Mouse (Mus musculus): Measurements from ENCODE around the gene Slc23a4. TPM values are rescaled to one million over a fixed set of nuclear protein-coding genes. Genes with fewer than 3 reads are reported as not detected.
A peak's percentile ranks its signal among the peaks of the same experiment; 100 is the strongest.

Slc23a4 gene
- polyA plus RNA-seq, 1 experiment from 2014 or later = 0.41 TPM

DNA sequence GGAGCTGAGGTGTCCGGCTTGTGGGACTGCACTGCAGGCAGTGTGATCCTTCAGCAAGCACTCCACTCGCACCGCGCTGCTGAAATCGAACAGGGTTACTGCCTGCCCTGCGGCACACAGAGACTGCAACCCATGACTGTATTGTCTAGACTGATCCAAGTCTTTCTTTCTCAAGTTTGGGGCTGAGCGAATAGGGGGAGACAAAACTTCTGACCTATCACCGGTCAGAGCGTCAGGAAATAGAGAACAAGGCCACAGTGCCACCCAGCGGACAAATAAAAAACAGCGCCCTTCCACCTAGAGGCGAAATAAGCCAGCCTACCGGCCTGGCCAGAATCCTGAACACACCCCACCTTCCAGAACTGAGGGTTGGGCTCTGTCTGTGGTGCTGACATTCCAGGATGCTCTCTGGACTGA is 7.1 kb upstream of the Slc23a4 start:
- Histone ChIP-seq H3K27ac (peak overlapping the region; percentile 3; the same call in 1 of the 2 replicates), H3K36me3 (no peaks in the 10 kb centered on the region), H3K4me1 (peaks cover 16% of the 10 kb centered on the region), H3K27me3 (ENCODE audit: insufficient read depth, poor library complexity, severe bottlenecking) (peaks cover 20% of the 10 kb centered on the region), H3K9me3 (no peaks in the 10 kb centered on the region), H3K4me3 (peak overlapping the region; percentile 49)
- peak; percentile 92 for DNase-seq (ENCODE audit: low spot score)
- 8% methylated on average over 13 of the region's 13 CpGs for WGBS

- Histone ChIP-seq H3K36me3 (no peaks in the 10 kb centered on the region), H3K4me1 (peaks cover 16% of the 10 kb centered on the region), H3K9me3 (no peaks in the 10 kb centered on the region), H3K4me3 (peak overlapping the region; percentile 49), H3K27me3 (ENCODE audit: insufficient read depth, poor library complexity, severe bottlenecking) (peaks cover 21% of the 10 kb centered on the region), H3K27ac (0 out of 2 replicates have a peak overlapping the region, but pooled peaks have one; percentile 3)
- WGBS = 50% methylated on average over 5 of the region's 5 CpGs
- DNase-seq (ENCODE audit: low spot score) = no peak
These were observed 6.5 kb upstream of the Slc23a4 start for GRCm38 (mm10) chr6:34994692-34995091.

GRCm38 (mm10) chr6:34989263-34989662 is 1.1 kb upstream of the Slc23a4 start:
- H3K36me3 ChIP-seq = no peaks in the 10 kb centered on the region
- H3K4me3 ChIP-seq = no peak overlapping the region
- DNase-seq (ENCODE audit: low spot score) = no peak
- no peak overlapping the region for H3K27ac ChIP-seq
- WGBS = 71% methylated on average over 6 of the region's 6 CpGs
- peaks cover 19% of the 10 kb centered on the region for H3K4me1 ChIP-seq
- H3K9me3 ChIP-seq = no peaks in the 10 kb centered on the region
- peaks cover 31% of the 10 kb centered on the region for H3K27me3 ChIP-seq (ENCODE audit: insufficient read depth, poor library complexity, severe bottlenecking)

GRCm38 (mm10) chr6:34987085-34987645 is 1.0 kb downstream of the Slc23a4 start:
- Histone ChIP-seq H3K4me3 (no peak overlapping the region), H3K27me3 (ENCODE audit: insufficient read depth, poor library complexity, severe bottlenecking) (peaks cover 28% of the 10 kb centered on the region), H3K36me3 (no peaks in the 10 kb centered on the region), H3K4me1 (peaks cover 19% of the 10 kb centered on the region), H3K27ac (no peak overlapping the region), H3K9me3 (no peaks in the 10 kb centered on the region)
- WGBS = 76% methylated on average over 12 of the region's 12 CpGs
- no peak for DNase-seq (ENCODE audit: low spot score)

GRCm38 (mm10) chr6:34980661-34981060 is 7.5 kb downstream of the Slc23a4 start:
- H3K27me3 ChIP-seq (ENCODE audit: insufficient read depth, poor library complexity, severe bottlenecking) = no peaks in the 10 kb centered on the region
- DNase-seq (ENCODE audit: low spot score) = no peak
- H3K36me3 ChIP-seq = no peaks in the 10 kb centered on the region
- no peak overlapping the region for H3K4me3 ChIP-seq
- no peak overlapping the region for H3K27ac ChIP-seq
- 57% methylated on average over 9 of the region's 9 CpGs for WGBS
- H3K9me3 ChIP-seq = no peaks in the 10 kb centered on the region
- no peaks in the 10 kb centered on the region for H3K4me1 ChIP-seq

DNA sequence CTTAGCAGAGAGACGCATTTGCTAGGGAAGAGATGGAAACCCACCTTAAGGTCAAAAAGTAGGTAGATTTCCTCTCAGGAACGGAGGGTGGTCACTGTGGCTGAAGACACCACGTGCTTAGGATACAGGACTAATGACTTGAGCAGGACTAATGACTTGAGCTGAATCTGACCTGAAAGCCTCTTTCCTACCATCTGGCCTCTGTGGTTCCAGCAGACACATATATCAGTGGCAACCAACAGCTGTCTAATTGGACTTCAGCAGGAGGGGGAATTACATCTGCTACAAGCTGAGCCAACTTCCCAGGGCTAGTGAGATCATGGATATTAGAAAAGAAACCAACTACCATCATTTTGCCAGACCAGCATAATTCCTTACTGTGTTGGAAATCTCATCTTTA is 8.9 kb downstream of the Slc23a4 start:
- Histone ChIP-seq H3K27me3 (ENCODE audit: insufficient read depth, poor library complexity, severe bottlenecking) (no peaks in the 10 kb centered on the region), H3K9me3 (no peaks in the 10 kb centered on the region), H3K27ac (no peak overlapping the region), H3K4me1 (no peaks in the 10 kb centered on the region), H3K4me3 (no peak overlapping the region), H3K36me3 (no peaks in the 10 kb centered on the region)
- no peak for DNase-seq (ENCODE audit: low spot score)
- WGBS = 86% methylated on average over 3 of the region's 3 CpGs

GRCm38 (mm10) chr6:34971181-34971580 is 17.0 kb downstream of the Slc23a4 start:
- Histone ChIP-seq H3K9me3 (no peaks in the 10 kb centered on the region), H3K4me3 (no peak overlapping the region), H3K36me3 (no peaks in the 10 kb centered on the region), H3K27ac (no peak overlapping the region), H3K4me1 (peaks cover 5% of the 10 kb centered on the region), H3K27me3 (ENCODE audit: insufficient read depth, poor library complexity, severe bottlenecking) (no peaks in the 10 kb centered on the region)
- DNase-seq (ENCODE audit: low spot score) = no peak
- 50% methylated on average over 3 of the region's 3 CpGs for WGBS

DNA sequence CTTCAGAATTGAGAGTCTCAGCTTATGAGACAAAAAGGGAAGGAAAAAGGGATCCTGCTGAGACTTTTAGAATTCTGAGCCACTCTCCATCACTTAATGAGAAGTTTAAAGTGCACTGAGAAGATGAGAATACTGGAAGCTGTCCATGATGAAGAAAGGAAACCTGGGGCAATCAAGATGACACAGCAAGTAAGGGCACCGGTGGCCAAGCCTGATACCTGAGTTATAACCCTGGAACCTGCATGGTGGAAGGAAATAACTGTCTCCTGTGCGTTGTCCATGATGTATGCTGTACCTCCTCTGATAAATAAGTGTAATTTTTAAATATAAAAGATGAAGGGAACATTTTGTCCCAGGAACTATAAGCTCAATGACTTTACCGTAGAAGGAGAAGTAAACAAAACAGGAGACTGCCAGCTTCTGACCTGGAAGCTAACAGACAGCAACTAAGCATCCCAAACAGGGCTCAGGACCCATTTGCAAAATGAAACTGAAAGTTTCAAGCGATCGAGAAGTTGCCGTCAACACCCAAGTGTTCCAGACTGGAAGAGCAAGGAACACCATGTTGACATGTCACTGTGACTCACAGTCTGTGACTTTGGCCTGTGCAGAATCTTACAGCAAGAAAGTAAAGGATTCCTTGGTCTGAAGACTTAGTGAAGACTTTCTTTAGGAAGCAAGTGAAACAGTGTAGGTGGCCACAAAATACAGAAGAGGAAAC is 22.2 kb downstream of the Slc23a4 start:
- Histone ChIP-seq H3K36me3 (no peaks in the 10 kb centered on the region), H3K27ac (no peak overlapping the region), H3K9me3 (no peaks in the 10 kb centered on the region), H3K4me3 (no peak overlapping the region), H3K4me1 (no peaks in the 10 kb centered on the region), H3K27me3 (ENCODE audit: insufficient read depth, poor library complexity, severe bottlenecking) (no peaks in the 10 kb centered on the region)
- no peak for DNase-seq (ENCODE audit: low spot score)
- WGBS = 74% methylated on average over 6 of the region's 6 CpGs

GRCm38 (mm10) chr6:34964550-34964949 is 23.7 kb downstream of the Slc23a4 start:
- Histone ChIP-seq H3K27me3 (ENCODE audit: insufficient read depth, poor library complexity, severe bottlenecking) (no peaks in the 10 kb centered on the region), H3K9me3 (no peaks in the 10 kb centered on the region), H3K4me3 (no peak overlapping the region), H3K27ac (no peak overlapping the region), H3K4me1 (no peaks in the 10 kb centered on the region), H3K36me3 (no peaks in the 10 kb centered on the region)
- 77% methylated on average over 2 of the region's 2 CpGs for WGBS
- no peak for DNase-seq (ENCODE audit: low spot score)

DNA sequence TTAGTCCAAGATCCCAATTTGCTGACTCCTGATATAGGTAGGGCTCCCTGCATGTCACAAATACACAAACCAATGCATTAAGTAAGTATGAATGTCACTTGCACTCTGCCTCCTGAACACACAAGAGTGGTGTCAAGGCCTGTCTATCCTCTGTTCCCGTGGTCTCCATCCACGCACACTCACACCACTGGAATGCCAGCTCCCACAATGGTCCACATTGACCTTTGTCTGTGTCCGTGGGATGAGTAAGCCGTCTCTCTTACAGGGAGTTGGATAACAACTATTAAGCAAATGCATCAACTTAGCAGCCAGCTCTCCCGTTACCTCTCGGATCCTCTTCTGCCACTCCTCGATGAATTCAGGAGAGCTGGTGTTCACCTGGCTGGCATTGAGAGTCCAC is 29.1 kb downstream of the Slc23a4 start:
- Histone ChIP-seq H3K27ac (no peak overlapping the region), H3K36me3 (no peaks in the 10 kb centered on the region), H3K9me3 (no peaks in the 10 kb centered on the region), H3K4me3 (no peak overlapping the region), H3K27me3 (ENCODE audit: insufficient read depth, poor library complexity, severe bottlenecking) (peaks cover 3% of the 10 kb centered on the region; the same call in 1 of the 2 replicates), H3K4me1 (peaks cover 13% of the 10 kb centered on the region)
- 90% methylated on average over 7 of the region's 7 CpGs for whole genome bisulfite sequencing
- no peak for DNase-seq (ENCODE audit: low spot score)

GRCm38 (mm10) chr6:34955862-34956241 is 32.4 kb downstream of the Slc23a4 start:
- Histone ChIP-seq H3K27me3 (ENCODE audit: insufficient read depth, poor library complexity, severe bottlenecking) (peaks cover 3% of the 10 kb centered on the region; the same call in 1 of the 2 replicates), H3K9me3 (no peaks in the 10 kb centered on the region), H3K4me1 (peaks cover 13% of the 10 kb centered on the region), H3K36me3 (no peaks in the 10 kb centered on the region), H3K27ac (no peak overlapping the region), H3K4me3 (peak overlapping the region; percentile 46)
- no peak for DNase-seq (ENCODE audit: low spot score)
- 36% methylated on average over 8 of the region's 8 CpGs for WGBS

DNA sequence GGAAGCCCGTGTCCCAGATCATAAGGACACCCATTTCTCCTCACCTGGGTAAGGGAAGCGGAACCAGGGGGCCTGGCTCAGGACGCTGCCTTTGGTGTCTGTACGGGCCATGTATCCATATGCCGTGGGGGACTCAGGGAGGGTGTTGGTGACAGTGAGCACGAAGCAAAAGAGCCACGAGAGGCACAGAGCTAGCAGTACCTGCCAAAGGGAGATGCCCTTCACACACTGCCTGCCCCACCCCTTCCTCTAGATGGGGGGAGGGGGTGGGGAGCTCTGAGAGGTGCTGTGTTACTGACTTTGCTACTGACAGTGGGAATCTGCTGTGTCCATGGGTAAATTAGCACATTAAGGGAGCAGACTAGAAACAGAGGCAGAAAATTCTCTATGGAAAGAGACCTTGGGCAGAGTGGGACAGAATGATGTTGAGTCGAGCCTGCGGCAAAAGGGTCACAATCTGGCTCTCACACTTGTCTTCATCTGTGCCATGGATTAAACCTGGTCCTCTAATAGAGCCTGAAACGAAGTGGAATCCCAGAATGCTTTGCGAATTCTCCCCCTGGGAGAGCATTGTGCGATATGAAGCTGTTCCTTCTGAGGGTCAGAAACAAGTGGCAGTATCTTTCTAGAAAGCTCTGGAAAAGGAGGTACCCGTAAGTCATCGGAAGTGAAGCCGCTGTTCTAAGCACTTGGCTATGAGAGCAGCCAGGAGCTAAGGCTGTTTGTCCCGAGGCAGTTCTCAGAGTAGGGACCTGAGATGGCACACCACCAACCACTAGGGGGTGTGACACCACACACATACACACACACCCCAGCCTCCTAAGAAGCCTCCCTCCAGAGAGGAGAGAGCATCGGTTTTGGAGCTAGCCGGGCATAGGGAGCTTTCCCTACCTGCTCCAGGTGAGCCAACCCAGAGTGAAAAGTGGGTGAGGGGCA is 33.0 kb downstream of the Slc23a4 start:
- no peaks in the 10 kb centered on the region for H3K36me3 ChIP-seq
- WGBS = 53% methylated on average over 18 of the region's 18 CpGs
- peaks cover 13% of the 10 kb centered on the region for H3K4me1 ChIP-seq
- peak; percentile 84 for DNase-seq (ENCODE audit: low spot score)
- H3K9me3 ChIP-seq = no peaks in the 10 kb centered on the region
- no peak overlapping the region for H3K27ac ChIP-seq
- peaks cover 3% of the 10 kb centered on the region; the same call in 1 of the 2 replicates for H3K27me3 ChIP-seq (ENCODE audit: insufficient read depth, poor library complexity, severe bottlenecking)
- H3K4me3 ChIP-seq = peak overlapping the region; percentile 46

Measured in heart, embryonic 10.5 days (tissue).